Mouse (Mus musculus) bone marrow macrophage, adult 2 months (primary cell): ENCODE measurements around the gene Cxadr.

ENCODE experiments used
- CTCF ChIP-seq: IDR thresholded peaks from 2 replicates; pipeline ENCODE4 v1.5.1; 2012; ENCODE audit warnings: low read depth, mild to moderate bottlenecking, low read length, moderate library complexity
- POLR2A ChIP-seq: IDR thresholded peaks from 2 replicates; pipeline ENCODE4 v1.6.1; 2012; ENCODE audit warnings: mild to moderate bottlenecking, low read depth, low read length, borderline replicate concordance

- TF ChIP-seq POLR2A (no peak), CTCF (no peak)
Observed at GRCm38 (mm10) chr16:78296114-78296513, 5.2 kb upstream of the Cxadr start.
